Mouse (Mus musculus) heart, adult 8-10 months (tissue): ENCODE measurements around the gene Gstm7. TPM values are rescaled to one million over a fixed set of nuclear protein-coding genes. Genes with fewer than 3 reads are reported as not detected.
"Not testable (repeated sequence)": the region's sequence is repeated elsewhere in the genome, so short reads cannot be mapped to it uniquely, and the experiment has no call there.

ENCODE experiments used
- DNase-seq: peaks from one replicate; pipeline ENCODE4 v3.0.0; 2022; ENCODE audit warnings: low spot score
- total RNA-seq, 4 experiments: library from RNA; stranded (reverse); gene quantifications; 2 replicates each; pipeline ENCODE4 v1.2.4; 2022

Gene Gstm7
- total RNA-seq, result 100 to 1,000 TPM in 1 of 4 experiments, 10 to 100 TPM in 3; 87.6 to 100 (median 91.6) TPM

DNA sequence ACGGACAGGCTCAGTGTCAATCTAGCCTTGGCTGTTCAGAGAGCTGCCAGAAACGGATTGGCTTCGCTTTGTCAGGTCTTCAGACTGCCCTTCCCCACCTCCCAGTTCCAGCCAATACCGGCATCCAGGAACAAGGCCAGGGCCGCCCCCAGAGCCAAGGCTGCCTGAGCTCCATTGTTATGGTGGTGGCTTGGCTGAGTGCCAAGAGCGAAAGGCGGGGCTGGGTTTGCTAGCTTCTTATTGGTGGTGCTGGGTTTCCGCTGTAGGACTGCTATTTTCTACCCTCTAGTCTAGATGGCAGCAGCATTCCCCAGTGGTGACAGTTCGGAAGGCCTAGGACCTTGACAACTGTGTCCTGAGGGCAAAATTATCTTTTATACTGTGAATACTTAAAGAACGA, at the start of gene Gstm7:
Gene Gstm7, minus strand, starts transcription at position 148 of the 400 bp plus-strand sequence.
- DNase-seq, result peak; percentile 97

DNA sequence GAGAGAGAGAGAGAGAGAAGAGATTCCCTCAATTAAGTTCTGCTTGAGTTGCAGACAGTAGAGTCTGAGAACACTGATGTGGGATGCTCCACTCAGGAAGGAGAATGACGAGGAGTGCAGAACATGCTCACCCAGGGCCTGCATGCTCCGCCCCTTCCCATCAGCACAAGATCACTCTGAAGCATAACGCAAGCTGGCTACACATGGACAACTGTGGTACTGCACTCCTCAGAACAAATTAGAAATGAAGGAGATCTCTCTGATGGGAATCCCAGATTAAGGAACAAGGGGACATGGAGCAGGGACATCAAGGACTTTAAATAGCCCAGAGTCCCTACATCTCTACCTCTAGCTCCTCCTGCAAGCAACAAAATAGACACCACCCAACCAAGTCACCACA, 49.6 kb upstream of the Gstm7 start:
- no peak for DNase-seq

DNA sequence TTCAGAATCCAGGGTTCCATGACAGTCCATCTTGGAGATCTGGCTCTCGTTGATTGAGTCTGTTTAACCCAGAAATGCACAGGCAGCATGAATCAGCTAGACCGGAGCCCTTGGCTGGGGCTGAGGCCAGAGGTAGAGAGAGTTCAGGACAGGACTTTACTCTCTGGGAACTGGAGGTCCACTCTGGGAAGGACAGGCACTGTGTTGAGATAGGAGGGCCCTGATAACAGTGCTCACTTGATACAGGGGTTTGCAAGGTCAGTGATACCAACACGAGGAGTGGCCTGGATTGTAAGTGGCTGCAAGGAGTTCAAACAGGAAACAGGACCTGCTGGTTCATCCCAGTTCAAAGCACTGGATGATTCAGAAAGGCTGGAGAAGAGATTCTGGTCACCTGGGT, 46.1 kb upstream of the Gstm7 start:
- no peak for DNase-seq

DNA sequence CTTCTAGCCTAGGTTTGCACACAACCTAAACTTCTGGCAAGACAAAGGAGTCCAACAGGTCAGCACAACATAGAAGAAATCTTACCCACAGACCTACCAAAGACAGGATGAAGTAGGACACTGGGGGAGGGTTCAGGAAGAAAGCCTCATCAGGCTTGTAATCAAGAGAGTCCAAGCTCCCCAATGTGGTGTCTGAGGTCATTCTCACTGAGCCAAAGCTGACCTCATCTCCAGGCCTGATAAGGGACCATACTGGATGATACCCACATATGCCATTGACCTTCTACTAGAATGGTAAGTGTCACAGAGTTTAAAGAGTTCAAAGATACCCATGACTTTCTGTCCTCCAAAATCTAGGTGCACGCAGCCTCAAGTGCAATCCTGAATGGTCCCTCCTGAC, 42.6 kb upstream of the Gstm7 start:
- no peak for DNase-seq

DNA sequence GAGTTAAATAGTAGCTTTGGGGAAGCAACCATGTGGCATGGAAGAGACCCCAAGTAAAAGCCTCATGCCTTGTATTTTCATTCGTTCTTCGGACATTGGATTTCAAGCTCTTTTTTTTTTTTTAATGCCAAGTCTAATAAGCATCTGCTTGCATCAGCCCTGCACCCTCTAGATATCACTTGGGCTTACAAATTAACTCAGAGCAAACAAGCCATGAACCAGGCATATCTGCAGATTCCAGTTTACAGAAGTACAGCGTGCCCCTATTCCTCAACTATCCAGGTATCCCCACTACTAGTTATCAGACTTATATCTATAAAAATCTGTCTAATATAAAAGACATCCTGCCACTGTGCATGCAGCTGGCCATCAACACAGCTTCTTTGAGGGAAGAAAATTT, 40.5 kb upstream of the Gstm7 start:
- no peak for DNase-seq

DNA sequence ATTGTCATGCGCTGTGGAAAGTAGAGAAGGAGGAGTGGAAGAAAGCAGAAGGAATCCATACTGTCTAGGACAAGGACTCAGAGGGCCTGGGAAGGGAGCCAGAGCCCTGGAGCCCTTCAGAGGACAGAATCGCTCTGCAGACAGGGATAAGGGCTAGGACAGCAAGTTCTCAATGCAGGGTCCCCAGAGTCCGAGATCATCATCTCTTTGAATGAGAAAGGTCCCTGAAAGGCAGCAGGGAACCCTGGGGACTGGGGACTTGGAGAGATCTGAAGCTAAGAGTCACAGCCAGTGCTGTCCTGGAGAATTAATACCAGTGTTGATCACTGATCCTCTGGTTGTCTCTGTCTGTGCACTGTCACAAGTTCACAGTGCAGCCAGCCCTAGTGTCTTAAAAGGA, 39.5 kb upstream of the Gstm7 start:
- not testable (repeated sequence) for DNase-seq

DNA sequence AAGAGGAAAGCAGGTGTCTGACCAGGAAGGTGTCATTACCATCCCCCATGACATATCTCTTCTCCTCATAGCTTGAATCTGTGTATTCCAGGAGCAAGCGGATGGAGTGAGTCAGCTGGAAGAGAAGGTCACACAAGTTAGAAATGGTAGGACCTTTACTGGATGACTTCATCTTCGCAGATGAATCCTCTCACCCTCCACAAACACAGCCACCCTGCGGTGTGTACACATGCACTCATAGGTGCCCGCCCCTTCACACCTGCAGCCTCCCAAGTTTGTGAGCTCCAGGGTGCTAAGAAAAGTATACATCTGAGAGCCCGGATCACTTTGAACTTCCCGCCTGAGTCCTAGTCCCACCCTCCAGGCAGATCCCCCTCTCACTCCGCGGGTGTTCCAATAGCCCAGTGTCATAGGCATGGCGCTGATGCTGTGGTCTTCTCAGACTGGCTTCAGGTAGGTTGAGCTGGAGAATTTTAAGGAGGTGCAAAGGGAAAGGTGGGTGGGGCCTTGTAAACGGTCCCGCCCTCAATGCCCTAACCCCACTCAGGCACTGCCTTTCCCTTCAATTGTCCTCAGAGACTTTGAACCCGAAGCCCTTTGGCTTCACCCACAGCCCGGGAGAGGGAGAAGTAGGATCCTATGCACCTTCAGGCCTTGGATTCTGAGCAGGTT, 37.2 kb upstream of the Gstm7 start, which contains the start of gene Gstm3:
Gene Gstm3, minus strand, starts transcription at position 560 of the 672 bp plus-strand sequence.
- DNase-seq, result no peak

DNA sequence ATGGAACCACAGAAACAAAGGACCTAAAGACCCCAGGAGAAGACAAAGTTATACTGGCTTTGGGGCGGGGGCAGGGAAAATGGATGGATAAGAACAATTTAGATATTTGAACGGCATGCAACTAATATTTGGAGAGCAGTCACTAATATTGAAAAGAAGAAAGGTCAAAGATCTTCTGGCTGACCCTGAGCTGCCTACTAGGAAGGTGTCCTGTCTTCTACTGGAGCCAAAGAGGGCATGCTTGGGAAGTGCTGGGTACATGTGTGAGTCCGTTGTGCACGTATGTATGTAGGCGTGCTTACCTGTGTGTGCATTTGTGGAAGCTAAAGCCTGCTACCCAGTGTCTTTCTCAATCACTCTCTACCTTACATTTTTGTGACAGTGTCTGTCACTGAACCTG, 35.0 kb upstream of the Gstm7 start:
- DNase-seq, result no peak

DNA sequence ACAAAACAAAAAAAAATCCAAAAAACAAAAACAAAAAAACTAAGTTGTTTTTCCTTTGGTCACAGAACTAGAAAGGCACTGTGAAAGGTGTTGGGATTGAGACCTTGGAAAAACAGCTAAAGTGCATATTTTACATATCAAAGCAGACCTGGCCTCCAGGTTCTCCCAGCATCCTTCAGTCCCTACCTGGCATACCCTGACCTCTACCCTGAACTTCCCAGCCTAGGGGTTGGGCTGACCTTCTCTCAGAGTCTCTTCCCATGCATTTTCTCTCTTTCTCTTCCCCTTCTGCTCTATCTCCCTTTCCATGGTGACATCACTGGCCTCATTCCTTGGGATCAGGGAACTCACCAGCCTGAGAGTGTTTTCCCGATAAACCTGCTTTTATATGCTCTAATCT, 34.0 kb upstream of the Gstm7 start:
- no peak for DNase-seq

DNA sequence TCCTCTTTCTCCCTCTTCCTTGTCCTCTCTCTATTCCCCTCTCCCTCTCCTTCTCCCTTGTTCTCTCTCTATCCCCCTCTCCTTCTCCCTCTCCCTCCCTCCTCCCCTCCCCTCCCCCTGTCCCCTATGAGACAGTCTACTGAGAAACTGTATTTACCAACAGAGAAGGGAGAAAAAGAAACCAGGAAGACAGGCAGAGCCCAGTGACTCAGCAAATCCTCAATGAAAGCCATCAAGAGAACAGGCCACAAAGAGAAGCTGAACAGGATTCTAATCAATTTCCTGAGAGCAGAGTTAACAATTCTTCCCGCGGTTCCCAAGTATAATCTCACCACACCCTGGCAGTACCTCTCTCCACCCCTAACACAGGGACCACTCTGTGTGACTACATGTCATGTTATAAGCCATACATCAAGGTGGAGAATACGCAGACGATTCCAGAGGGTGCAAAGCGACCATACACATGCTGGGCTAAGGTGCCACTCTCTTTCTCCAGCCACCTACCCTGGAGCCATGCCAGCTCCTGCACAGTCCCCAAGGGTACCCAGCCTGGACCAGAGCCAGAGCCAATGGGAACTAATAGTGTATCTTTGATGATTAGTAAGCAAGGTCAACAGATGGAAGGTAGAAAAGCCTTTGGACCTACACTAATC, 33.2 kb upstream of the Gstm7 start:
- DNase-seq, result no peak

DNA sequence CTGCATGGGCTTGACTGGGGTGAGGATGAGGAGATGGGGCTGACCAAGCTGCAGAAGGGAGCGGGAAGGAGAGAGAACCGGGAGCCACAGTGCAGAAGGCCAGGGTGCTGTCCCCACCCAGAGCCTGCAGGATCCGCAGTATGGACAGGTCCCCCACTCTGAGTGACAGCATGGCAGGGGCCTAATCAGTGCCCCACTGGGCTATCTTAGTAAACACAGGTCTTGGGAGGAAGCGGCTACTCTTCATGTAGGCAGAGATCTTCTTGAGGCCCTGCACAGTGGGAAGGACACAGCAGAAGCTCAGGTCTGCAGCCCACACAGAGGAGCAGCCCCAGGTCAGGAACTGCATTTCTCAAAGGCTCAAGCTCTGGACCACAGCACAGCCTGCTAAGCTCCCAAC, 32.4 kb upstream of the Gstm7 start:
- DNase-seq, result no peak

DNA sequence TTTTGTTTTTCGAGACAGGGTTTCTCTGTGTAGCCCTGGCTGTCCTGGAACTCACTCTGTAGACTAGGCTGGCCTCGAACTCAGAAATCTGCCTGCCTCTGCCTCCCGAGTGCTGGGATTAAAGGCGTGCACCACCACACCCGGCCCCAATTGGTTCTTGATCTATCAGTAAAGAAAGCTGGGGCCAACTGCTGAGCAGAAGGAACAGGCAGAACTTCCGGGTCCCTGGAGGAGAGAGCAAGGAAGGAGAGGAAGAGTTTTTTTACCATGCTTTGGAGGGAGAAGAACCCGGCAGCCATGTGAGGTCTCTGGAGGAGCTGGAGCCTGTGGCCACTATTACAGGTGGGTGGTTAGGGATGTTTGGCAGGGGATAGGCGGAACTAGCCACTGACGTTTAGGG, 23.6 kb upstream of the Gstm7 start:
- not testable (repeated sequence) for DNase-seq

DNA sequence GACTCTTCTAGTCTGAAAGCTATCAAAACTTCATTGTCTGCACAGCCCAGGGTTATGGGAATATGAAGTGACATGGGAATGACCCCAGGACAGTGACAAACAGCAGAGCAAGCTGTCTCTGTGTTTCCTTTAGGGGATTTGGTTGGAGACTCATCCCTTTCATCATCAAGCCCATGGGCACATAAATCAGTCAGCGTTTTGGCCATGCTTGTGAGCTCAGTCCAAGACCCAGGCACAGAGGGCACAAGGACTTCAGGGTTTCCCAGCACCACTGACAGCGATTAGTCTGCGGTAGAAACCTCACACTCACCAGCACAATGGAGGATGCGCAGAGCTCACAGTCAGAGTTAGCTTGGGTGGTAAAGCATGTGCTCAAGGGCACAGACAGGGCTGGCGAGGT, 22.3 kb upstream of the Gstm7 start:
- no peak for DNase-seq

DNA sequence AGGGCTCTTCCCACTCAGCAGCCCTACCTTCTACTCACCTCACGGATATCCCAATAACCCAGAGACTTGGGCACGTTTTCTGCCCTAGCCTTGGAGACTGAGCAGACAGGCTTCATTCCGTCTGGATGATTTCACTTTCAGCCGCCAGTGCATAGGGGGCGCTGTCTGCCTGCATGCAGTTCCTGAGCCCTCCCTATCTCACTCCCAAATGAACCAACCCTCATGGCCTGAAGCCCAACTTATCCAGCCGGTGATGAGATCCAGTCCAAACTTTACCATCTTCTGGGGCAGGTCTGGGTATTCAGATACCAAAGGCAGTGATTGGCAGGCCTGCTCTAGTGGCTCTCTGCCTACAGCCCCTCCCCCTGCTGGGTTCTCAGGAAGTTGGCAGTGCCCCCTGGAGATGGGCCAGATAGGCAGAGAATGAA, 21.7 kb upstream of the Gstm7 start:
- DNase-seq, result peak; percentile 83

DNA sequence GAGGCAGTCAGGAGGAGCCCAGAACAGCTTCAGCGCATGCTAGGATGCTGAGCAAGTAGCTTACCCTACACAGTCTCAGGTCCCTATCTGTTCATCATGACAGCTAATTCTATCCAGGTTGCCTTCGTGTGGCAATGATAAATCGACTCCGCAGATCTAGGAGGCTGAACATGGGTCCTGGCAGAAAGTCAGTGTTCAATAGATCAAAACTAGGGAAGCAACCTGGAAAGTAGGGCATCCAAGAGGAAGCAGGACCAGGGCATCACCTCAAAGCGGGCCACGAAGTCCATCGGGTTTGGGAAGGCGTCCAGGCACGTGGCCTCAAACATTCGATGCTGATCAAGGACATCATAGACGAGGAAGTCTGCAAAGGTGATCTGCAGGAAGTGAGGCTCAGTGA, 18.9 kb upstream of the Gstm7 start:
- no peak for DNase-seq

DNA sequence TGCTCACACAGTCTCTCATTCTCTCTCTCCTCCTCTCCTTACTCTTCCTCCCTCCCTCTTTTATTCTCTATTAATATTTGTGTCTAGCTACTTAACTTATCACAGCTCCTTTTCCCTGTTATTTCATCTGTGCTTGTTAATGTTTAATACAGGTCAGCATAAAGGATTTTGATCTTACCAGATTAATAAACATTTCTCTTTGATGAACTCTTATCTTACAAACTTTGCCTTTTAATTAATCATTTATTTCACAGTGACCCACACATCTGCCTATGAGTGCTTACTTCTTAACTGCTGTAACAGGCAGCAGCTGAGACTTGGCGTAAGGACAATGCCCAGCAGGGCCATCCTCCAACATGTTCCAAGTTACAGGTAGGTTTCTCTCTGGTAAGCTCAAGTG, 17.8 kb upstream of the Gstm7 start:
- DNase-seq, result not testable (repeated sequence)

DNA sequence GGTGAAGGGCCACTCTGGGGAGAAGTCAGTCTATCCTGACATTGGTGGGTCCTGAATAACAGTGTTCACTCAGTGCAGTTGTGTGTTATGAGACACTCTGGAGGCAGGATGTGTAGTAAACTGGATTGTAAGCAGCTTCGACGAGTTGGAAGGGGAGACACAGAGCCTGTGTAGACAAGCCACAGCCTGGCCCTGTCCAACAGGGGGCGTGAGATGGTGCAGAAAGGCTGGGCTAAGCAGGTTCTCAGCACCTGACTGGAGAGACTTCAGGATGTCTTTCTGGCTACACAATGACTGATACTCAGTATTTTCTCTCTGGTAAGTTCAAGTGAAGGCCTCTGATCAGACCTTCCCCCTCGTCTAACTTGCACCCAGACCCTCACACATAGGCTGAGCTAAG, 14.1 kb upstream of the Gstm7 start:
- no peak for DNase-seq

DNA sequence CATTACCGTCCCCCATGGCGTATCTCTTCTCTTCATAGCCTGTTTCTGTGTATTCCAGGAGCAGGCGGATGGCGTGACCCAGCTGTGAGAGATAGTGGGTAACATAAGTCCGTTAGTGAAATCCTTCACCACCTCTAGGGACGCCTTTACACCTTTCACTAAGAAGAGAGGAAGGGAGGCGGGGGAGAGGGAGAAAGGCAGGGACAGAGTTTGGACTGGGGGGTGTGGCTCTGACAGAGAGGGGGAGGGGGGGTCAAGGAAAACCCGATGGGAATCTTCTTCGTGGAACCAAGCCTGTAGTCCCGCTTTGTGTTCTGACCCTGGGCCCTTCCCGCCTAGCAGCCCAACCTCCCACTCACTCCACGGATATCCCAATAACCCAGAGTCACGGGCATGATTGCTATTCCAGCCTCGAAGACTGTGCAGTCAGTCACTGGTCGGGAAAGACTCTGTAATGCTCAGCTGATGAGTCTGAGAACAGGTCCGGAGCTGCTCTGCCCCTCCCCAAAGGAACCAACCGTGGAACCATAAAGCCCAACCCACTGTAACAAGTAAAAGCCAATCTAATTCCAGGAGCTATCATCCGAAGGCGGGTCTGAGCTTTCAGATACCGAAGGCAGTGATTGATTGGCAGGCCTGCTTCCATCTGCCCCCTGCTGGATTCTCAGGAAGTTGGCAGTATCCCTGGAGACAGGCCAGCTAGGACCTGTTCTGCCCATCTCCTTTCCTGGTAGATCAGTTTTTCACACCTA, 11.8 kb upstream of the Gstm7 start, which contains the start of gene Gstm6:
Gene Gstm6, minus strand, starts transcription at position 511 of the 752 bp plus-strand sequence.
- no peak for DNase-seq

DNA sequence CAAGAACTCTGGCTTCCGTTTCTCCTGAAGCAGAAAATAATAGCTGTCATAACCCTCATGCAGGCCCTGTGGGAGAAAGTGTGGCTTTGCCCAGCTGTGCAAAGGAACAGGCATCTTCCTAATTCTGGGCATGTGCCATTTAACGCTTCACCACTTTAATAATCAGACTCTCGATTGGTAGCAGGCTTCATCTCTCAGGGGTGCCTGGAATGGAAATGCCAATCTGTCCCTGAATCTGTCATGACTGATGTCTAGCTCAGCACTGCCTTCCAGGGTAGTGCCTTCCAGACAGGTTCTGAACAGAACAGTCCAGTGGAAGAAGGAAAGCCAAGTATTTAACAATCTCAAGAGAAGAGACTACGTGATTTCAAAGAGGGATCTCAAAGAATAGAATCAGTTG, 9.6 kb upstream of the Gstm7 start:
- no peak for DNase-seq

DNA sequence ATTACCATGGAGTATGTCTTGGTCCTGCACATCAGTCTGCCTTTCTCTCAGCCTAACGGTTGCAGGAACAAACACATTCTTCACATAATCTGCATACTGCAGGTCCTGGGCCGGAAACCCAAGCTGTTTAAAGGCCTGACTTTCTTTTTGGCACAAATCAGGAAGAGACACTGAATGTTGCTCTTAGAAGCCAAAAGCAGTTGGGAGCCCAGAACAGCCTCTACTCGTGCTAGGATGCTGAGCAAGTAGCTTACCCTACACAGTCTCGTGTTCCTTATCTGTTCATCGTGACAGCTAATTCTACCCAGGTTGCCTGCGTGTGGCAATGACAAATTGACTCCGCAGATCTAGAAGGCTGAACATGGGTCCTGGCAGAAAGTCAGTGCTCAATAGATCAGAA, 8.9 kb upstream of the Gstm7 start:
- no peak for DNase-seq

DNA sequence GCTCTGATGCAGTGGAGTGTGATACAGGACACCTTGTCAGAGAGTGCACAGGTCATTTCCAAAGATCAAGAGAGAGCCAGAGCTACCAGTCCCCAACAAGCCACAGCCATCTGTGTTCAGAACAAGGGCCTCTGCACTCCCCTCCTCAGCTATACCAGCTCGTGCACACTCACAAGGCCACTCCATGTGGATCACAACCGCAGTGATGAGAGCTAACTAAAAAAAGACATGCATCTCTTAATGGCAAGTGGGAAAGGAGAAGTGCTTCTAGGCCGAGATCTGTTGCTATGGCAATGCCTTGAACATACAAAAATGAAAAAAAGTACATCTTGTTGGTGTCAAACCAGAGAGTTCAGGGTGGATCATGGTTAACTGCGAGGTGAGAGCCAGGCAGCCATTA, 8.2 kb upstream of the Gstm7 start:
- DNase-seq, result no peak

DNA sequence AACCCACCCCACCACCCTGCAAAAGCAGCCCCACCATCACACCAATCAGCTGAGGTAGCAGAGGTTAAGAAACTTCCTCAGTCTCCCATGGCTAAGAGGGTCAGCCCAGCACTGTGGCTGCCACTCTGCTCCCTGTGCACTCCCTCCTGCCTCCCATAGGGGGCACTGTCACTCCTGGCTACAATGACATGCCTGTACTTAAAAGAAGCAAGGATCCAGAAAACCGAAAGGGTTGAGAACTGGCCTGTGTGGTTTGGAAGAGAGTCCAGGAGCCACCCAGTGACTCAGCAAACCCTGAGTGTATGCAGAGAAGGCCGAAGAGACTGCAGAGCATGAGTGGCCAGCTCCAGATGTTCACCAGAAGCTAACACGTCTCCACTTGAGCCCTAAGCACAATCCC, 7.8 kb upstream of the Gstm7 start:
- DNase-seq, result peak; percentile 86

DNA sequence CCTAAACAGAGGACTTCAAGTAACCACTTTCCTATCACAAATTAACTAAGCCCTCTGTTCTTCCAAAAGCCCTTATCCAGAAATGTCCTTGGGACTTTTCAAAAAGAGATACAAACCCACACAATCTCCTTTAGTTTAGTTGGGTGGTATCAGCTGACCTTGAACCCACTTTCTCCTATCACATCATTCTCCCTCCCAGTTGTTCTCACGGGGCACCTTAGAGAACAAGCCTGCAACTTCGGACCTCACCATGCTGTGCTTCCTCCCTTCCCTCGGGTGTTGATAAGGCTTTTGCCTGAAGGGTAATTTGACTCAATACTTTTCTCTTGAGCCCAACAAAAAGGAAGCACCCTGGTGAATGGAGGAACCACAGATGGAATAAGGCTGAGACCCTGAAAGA, 4.3 kb upstream of the Gstm7 start:
- no peak for DNase-seq
